Comparison of ENCODE assay signal across 16 mouse cellular contexts in the genomic region with DNA sequence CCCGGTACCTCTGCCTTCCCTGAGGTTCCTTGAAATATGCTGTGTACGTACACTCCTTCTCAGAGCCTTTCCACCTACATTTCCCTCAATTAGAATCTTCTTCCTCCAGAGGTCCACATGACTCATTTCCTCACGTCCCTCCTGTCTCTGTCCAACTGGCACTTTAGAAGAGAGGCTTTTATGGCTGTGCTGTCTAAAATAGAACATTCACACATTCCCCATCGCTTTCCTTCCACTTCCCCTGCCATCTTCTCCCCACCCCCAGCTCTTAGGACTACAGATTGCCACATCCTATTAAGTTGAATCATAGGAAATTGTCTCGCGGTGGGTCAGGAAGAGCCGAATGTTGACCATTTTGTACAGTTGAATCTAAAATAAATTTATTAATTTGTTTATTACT.
DNase-seq lines count a peak whose midpoint lies in the region; ATAC-seq and TF ChIP-seq lines count a peak whose summit lies in the region.
"Had no signal": no experiment of that assay in that cellular context is flagged by ENCODE, and none has a peak within 500 bp of the region (broad histone marks: within the 10 kb centered on the region; RNA-seq: fewer than 3 reads in every experiment).

No protein-coding gene starts in this region.

- H3K79me2 ChIP-seq in C2C12 (ENCODE audit: control insufficient read depth, insufficient read depth) = no peaks in the 10 kb centered on the region

- no peak overlapping the region for H3K4me3 ChIP-seq in liver, embryonic 12.5 days
- H3K4me3 ChIP-seq in C2C12 (ENCODE audit: insufficient read depth, poor library complexity, severe bottlenecking) = no peak overlapping the region
- H3K4me3 ChIP-seq in liver, embryonic 16.5 days (ENCODE audit: low read depth, low read length) = peak overlapping the region; percentile 22; the same call in 1 of the 2 replicates
- H3K4me3 ChIP-seq: embryonic facial prominence, embryonic 10.5 days; hindbrain, embryonic 15.5 days; midbrain, embryonic 12.5 days had no signal

- no peaks in the 10 kb centered on the region for H3K4me1 ChIP-seq in liver, embryonic 12.5 days
- H3K4me1 ChIP-seq in liver, embryonic 16.5 days (ENCODE audit: control insufficient read depth, low read depth, low read length) = no peaks in the 10 kb centered on the region
- H3K4me1 ChIP-seq: embryonic facial prominence, embryonic 10.5 days; midbrain, embryonic 12.5 days had no signal

- no peaks in the 10 kb centered on the region for H3K9me3 ChIP-seq in liver, embryonic 12.5 days (replicated peaks)
- no peaks in the 10 kb centered on the region for H3K9me3 ChIP-seq in liver, embryonic 16.5 days (replicated peaks; ENCODE audit: control insufficient read depth, low read length)
- H3K9me3 ChIP-seq: embryonic facial prominence, embryonic 10.5 days; G1E; hindbrain, embryonic 15.5 days; midbrain, embryonic 12.5 days had no signal

- TF ChIP-seq CTCF in C2C12 (IDR thresholded peaks at IDR 0.05; ENCODE audit: control insufficient read depth, insufficient read depth, insufficient read length) = no peak

- 0 out of 2 replicates have a peak overlapping the region, but pooled peaks have one; percentile 12 for H3K4me2 ChIP-seq in liver, embryonic 12.5 days
- peak overlapping the region; percentile 8; the same call in 1 of the 2 replicates for H3K4me2 ChIP-seq in liver, embryonic 16.5 days (ENCODE audit: low read depth, low read length)
- H3K4me2 ChIP-seq: hindbrain, embryonic 15.5 days; midbrain, embryonic 12.5 days had no signal

- H3K9ac ChIP-seq in liver, embryonic 12.5 days = no peak overlapping the region
- no peak overlapping the region for H3K9ac ChIP-seq in liver, embryonic 16.5 days (ENCODE audit: low read depth, low read length)
- H3K9ac ChIP-seq: hindbrain, embryonic 15.5 days; midbrain, embryonic 12.5 days had no signal

- H3K27ac ChIP-seq in liver, embryonic 12.5 days = no peak overlapping the region
- no peak overlapping the region for H3K27ac ChIP-seq in liver, embryonic 16.5 days (ENCODE audit: low read length)
- H3K27ac ChIP-seq: embryonic facial prominence, embryonic 10.5 days; hindbrain, embryonic 15.5 days; midbrain, embryonic 12.5 days had no signal

- WGBS in liver, embryonic 12.5 days (ENCODE audit: insufficient replicate concordance) = 25% methylated on average over 7 of the region's 7 CpGs
- 17% methylated on average over 7 of the region's 7 CpGs for WGBS in liver, embryonic 16.5 days (ENCODE audit: insufficient replicate concordance)

- DNase-seq in frontal cortex, adult 2 months (ENCODE audit: extremely low spot score in 1 of 2, low spot score in 1 of 2) = peak; percentile 11 to 55
- DNase-seq in frontal cortex, postnatal 10 days (ENCODE audit: low spot score in 2 of 2) = no peak
- DNase-seq in liver = no peak
- no peak for DNase-seq in ovary, postnatal 36 days (ENCODE audit: low spot score)
- no peak for DNase-seq in ovary, postnatal 10 days (ENCODE audit: low spot score)
- DNase-seq: B cell, adult 2 months; cerebellum, adult 9-11 months; gastrocnemius, postnatal 14 days; kidney, adult 2 months had no signal

- no peaks in the 10 kb centered on the region for H3K27me3 ChIP-seq in liver, embryonic 12.5 days (replicated peaks)
- no peaks in the 10 kb centered on the region for H3K27me3 ChIP-seq in C2C12 (ENCODE audit: control insufficient read depth, insufficient read depth, insufficient read length)
- no peaks in the 10 kb centered on the region for H3K27me3 ChIP-seq in liver, embryonic 16.5 days (ENCODE audit: control insufficient read depth, insufficient read depth, low read depth, low read length)
- H3K27me3 ChIP-seq: hindbrain, embryonic 15.5 days; midbrain, embryonic 12.5 days had no signal

- H3K36me3 ChIP-seq in liver, embryonic 12.5 days = no peaks in the 10 kb centered on the region
- H3K36me3 ChIP-seq in C2C12 (ENCODE audit: control insufficient read depth, insufficient read depth) = no peaks in the 10 kb centered on the region
- no peaks in the 10 kb centered on the region for H3K36me3 ChIP-seq in liver, embryonic 16.5 days (ENCODE audit: control insufficient read depth, insufficient read depth)
- H3K36me3 ChIP-seq: embryonic facial prominence, embryonic 10.5 days; G1E; hindbrain, embryonic 15.5 days; midbrain, embryonic 12.5 days had no signal

- no peak overlapping the region for H3ac ChIP-seq in C2C12 (ENCODE audit: control insufficient read depth, insufficient read length, low read depth)

- H3K79me3 ChIP-seq in C2C12 (ENCODE audit: low read depth) = no peaks in the 10 kb centered on the region

- ATAC-seq in liver, embryonic 12.5 days = no peak
- ATAC-seq in liver, embryonic 16.5 days (ENCODE audit: low read depth) = no peak

TF ChIP-seq in C2C12, 6 proteins besides CTCF, POLR2A, EP300 and RAD21:
- TF ChIP-seq MYOD1 (IDR thresholded peaks at IDR 0.05; ENCODE audit: control insufficient read depth, insufficient read length, low read depth) (no peak), FOSL1 (IDR thresholded peaks at IDR 0.05; ENCODE audit: insufficient read depth, low read length, poor library complexity, severe bottlenecking) (no peak), MYOG (IDR thresholded peaks at IDR 0.05; ENCODE audit: control insufficient read depth, extremely low read depth, insufficient read length) (no peak), USF1 (IDR thresholded peaks at IDR 0.05; ENCODE audit: low read depth) (no peak), MAX (IDR thresholded peaks at IDR 0.05) (no peak), CEBPB (IDR thresholded peaks at IDR 0.05; ENCODE audit: low read depth) (peak; percentile 92)

Comparison
In these comparisons a context has a peak if more than half of its experiments do, and no peak if none do; other contexts are left out.
1. DNase-seq: peak in frontal cortex, adult 2 months (2 of 2); none in frontal cortex, postnatal 10 days (0 of 2), liver (single experiment), ovary, postnatal 36 days (single experiment) and ovary, postnatal 10 days (single experiment).